Mouse (Mus musculus) midbrain, postnatal 0 days (tissue): ENCODE measurements around the gene Cdc42ep2. TPM values are rescaled to one million over a fixed set of nuclear protein-coding genes. Genes with fewer than 3 reads are reported as not detected.
A peak's percentile ranks its signal among the peaks of the same experiment; 100 is the strongest.

Experiments used
- ATAC-seq: fragments of 200-750 bp; cut with Nextera tagmentation; 2 replicates; pipeline ENCODE4 v1.8.0; 2017; ENCODE audit warnings: moderate number of reproducible peaks, mild to moderate bottlenecking, moderate TSS enrichment, moderate library complexity; ENCODE audit not compliant: low FRiP score
- DNase-seq: peaks from one replicate; pipeline ENCODE4 v3.0.0-alpha.2; 2015; ENCODE audit warnings: low spot score
- H3K27ac ChIP-seq: fragments of 300-500 bp; sonication (generic); 2 replicates; pipeline ENCODE4 v1.5.1; 2014; ENCODE audit warnings: low read depth, mild to moderate bottlenecking, low read length, mixed read lengths
- H3K27me3 ChIP-seq: fragments of 300-500 bp; sonication (generic); 2 replicates; pipeline ENCODE4 v1.6.1; 2014; ENCODE audit warnings: low read length, control low read depth, mixed read lengths; ENCODE audit not compliant: insufficient read depth
- H3K36me3 ChIP-seq: fragments of 300-500 bp; sonication (generic); 2 replicates; pipeline ENCODE4 v1.6.1; 2014; ENCODE audit warnings: low read length, control low read depth, mixed read lengths; ENCODE audit not compliant: insufficient read depth
- H3K4me1 ChIP-seq: fragments of 300-500 bp; sonication (generic); 2 replicates; pipeline ENCODE4 v1.6.1; 2014; ENCODE audit warnings: mild to moderate bottlenecking, control low read depth, antibody characterized with exemption, low read length, mixed read lengths; ENCODE audit not compliant: insufficient read depth
- H3K4me2 ChIP-seq: fragments of 300-500 bp; sonication (generic); 2 replicates; pipeline ENCODE4 v1.6.1; 2014; ENCODE audit warnings: low read depth, mild to moderate bottlenecking, low read length, mixed read lengths; ENCODE audit not compliant: poor library complexity, severe bottlenecking
- H3K4me3 ChIP-seq: fragments of 300-500 bp; sonication (generic); 2 replicates; pipeline ENCODE4 v1.5.1; 2014; ENCODE audit warnings: low read depth, mild to moderate bottlenecking, low read length, moderate library complexity
- H3K9ac ChIP-seq: fragments of 300-500 bp; sonication (generic); replicated peaks from 2 replicates; pipeline ENCODE4 v1.6.1; 2014; ENCODE audit warnings: mild to moderate bottlenecking, low read length, moderate library complexity, mixed read lengths; ENCODE audit not compliant: poor library complexity, severe bottlenecking
- H3K9me3 ChIP-seq: fragments of 300-500 bp; sonication (generic); 2 replicates; pipeline ENCODE4 v1.6.1; 2016; ENCODE audit warnings: low read length, control low read depth
- CTCF ChIP-seq: IDR thresholded peaks from 2 replicates; pipeline ENCODE4 v1.5.1; 2016; ENCODE audit warnings: antibody characterized with exemption, mild to moderate bottlenecking
- WGBS: fragments of 180-500 bp; shearing (Covaris S2); extraction: QIAGEN DNeasy Blood & Tissue Kit; methylation state at CpG from one replicate; pipeline ENCODE4 v1.1.7; 2014; 5-methylcytosine and 5-hydroxymethylcytosine counted together
- polyA plus RNA-seq: library from polyadenylated mRNA; unstranded; fragments of >200 nt; fragmentation: Nextera tagmentation; extraction: Ambion mirVana; gene quantifications from 2 replicates; pipeline ENCODE4 v1.2.1, GENCODE M21; 2015
- total RNA-seq: library from RNA; depleted of rRNA; stranded (reverse); fragments of >200 nt; gene quantifications from 2 replicates; pipeline ENCODE4 v1.2.3, GENCODE M21; 2014

Cdc42ep2 gene
- total and polyA plus RNA-seq, 2 experiments from 2014 or later: 19.2 to 28.4 TPM

GRCm38 (mm10) chr19:5894002-5894678 lies 30.5 kb downstream of the Cdc42ep2 start, which contains the start of gene Tigd3:
Tigd3 (minus strand) TSS chr19:5894149.
- Histone ChIP-seq H3K4me3 (peak within 1 kb of the TSS; percentile 65), H3K9ac (peak within 1 kb of the TSS; percentile 83), H3K4me1 (peaks cover 9% of the 10 kb centered on the region), H3K4me2 (peak within 1 kb of the TSS; percentile 70), H3K27me3 (no peaks in the 10 kb centered on the region), H3K36me3 (peaks cover 11% of the 10 kb centered on the region), H3K27ac (peak within 1 kb of the TSS; percentile 85), H3K9me3 (no peaks in the 10 kb centered on the region)
- 3% methylated on average over 33 of the region's 36 CpGs for WGBS
- ATAC-seq: peak; percentile 97
- DNase-seq: peak; percentile 98
- TF ChIP-seq CTCF: no peak

GRCm38 (mm10) chr19:5893282-5894001 lies 31.2 kb downstream of the Cdc42ep2 start:
- no peaks in the 10 kb centered on the region for H3K27me3 ChIP-seq
- ATAC-seq (peak; percentile 31), DNase-seq (no peak)

GRCm38 (mm10) chr19:5892735-5893134 lies 31.9 kb downstream of the Cdc42ep2 start:
- H3K9ac ChIP-seq: peak overlapping the region; percentile 83; the same call in 1 of the 2 replicates
- H3K27me3 ChIP-seq: no peaks in the 10 kb centered on the region
- H3K27ac ChIP-seq: peak overlapping the region; percentile 85; the same call in 1 of the 2 replicates
- H3K4me1 ChIP-seq: peaks cover 9% of the 10 kb centered on the region
- H3K4me3 ChIP-seq: peak overlapping the region; percentile 65
- ATAC-seq: no peak
- no peak for TF ChIP-seq CTCF
- no peaks in the 10 kb centered on the region for H3K9me3 ChIP-seq
- H3K4me2 ChIP-seq: peak overlapping the region; percentile 70
- 89% methylated on average over 13 of the region's 13 CpGs for WGBS
- peaks cover 7% of the 10 kb centered on the region; the same call in 1 of the 2 replicates for H3K36me3 ChIP-seq
- no peak for DNase-seq

More at GRCm38 (mm10) chr19:5893282-5894001, 31.2 kb downstream of the Cdc42ep2 start:
- peak overlapping the region; percentile 85 for H3K27ac ChIP-seq
- no peak for TF ChIP-seq CTCF
- H3K4me1 ChIP-seq: peaks cover 9% of the 10 kb centered on the region
- H3K36me3 ChIP-seq: peaks cover 10% of the 10 kb centered on the region; the same call in 1 of the 2 replicates
- H3K4me3 ChIP-seq: peak overlapping the region; percentile 65
- WGBS: 6% methylated on average over 19 of the region's 31 CpGs
- no peaks in the 10 kb centered on the region for H3K9me3 ChIP-seq
- H3K4me2 ChIP-seq: peak overlapping the region; percentile 70
- peak overlapping the region; percentile 83 for H3K9ac ChIP-seq

- Histone ChIP-seq H3K27me3 (no peaks in the 10 kb centered on the region), H3K9ac (no peak overlapping the region), H3K4me1 (peaks cover 9% of the 10 kb centered on the region), H3K9me3 (no peaks in the 10 kb centered on the region), H3K4me2 (no peak overlapping the region; the same call in 1 of the 2 replicates), H3K27ac (no peak overlapping the region), H3K36me3 (peaks cover 7% of the 10 kb centered on the region; the same call in 1 of the 2 replicates), H3K4me3 (no peak overlapping the region)
- 89% methylated on average over 7 of the region's 7 CpGs for WGBS
- DNase-seq: no peak
- no peak for TF ChIP-seq CTCF
- no peak for ATAC-seq
These were observed 32.4 kb downstream of the Cdc42ep2 start for GRCm38 (mm10) chr19:5892262-5892661.

- no peak for ATAC-seq
- H3K27me3 ChIP-seq: no peaks in the 10 kb centered on the region
- WGBS: 91% methylated on average over 12 of the region's 12 CpGs
- no peaks in the 10 kb centered on the region for H3K9me3 ChIP-seq
- H3K9ac ChIP-seq: no peak overlapping the region
- DNase-seq: no peak
- no peak for TF ChIP-seq CTCF
- peaks cover 9% of the 10 kb centered on the region for H3K4me1 ChIP-seq
- no peak overlapping the region for H3K4me2 ChIP-seq
- no peak overlapping the region for H3K4me3 ChIP-seq
- peaks cover 7% of the 10 kb centered on the region; the same call in 1 of the 2 replicates for H3K36me3 ChIP-seq
- no peak overlapping the region for H3K27ac ChIP-seq
These were observed 32.9 kb downstream of the Cdc42ep2 start for GRCm38 (mm10) chr19:5891521-5892258.
